Mouse (Mus musculus): ENCODE results near the gene Crebl2. TPM values are rescaled to one million over a fixed set of nuclear protein-coding genes. Genes with fewer than 3 reads are reported as not detected.

The Crebl2 gene
- total RNA-seq, 2 experiments from 2014 or later = 11.5 to 12.1 TPM

DNA sequence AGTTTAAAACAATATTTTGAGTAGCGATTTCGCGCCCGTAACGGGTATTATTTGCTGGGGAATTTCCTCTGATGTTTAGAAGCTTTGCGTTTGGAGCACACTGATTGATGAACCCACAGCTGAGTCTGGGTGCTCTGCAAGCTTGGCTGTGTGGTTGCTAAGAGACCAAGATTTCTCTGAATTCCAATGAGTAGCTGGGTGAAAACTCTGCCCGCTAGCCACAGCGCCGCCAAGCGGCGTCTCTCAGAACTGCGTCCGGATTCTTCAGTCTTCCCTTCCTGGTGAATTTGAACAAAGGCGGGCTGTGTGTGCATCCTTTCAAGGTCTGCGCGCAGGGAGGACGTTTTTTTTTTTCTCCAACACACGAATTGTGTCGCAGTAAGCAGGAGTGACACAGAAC, 33.2 kb downstream of the Crebl2 start:
- DNase-seq (ENCODE audit: low spot score) = peak; percentile 67
- intact Hi-C loops (cut with DNase I) = loop anchor here (1.0 kb wide), 1 partner anchor 204 kb away; no protein-coding TSS in a partner anchor

DNA sequence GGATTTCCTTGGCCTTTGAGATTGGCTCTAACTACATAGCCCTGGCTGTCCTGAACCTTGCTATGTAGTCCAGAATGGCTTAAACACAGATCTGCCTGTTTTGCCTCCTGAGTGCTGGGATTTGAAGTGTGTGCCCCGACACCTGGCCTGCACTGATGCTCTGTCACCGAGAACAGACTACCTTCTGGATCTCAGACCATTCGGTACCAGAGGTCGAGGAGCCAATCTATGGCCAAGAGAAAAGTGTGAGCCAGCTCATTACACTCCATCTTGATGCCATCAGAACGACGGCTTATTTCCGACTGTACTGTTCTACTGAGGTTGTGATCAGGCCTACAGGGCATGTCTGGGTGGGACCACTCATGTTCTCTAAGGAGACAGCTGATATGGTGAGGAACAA, 36.2 kb downstream of the Crebl2 start:
- intact Hi-C loops (cut with DNase I) = no loop called here
- no peak for DNase-seq (ENCODE audit: low spot score)

DNA sequence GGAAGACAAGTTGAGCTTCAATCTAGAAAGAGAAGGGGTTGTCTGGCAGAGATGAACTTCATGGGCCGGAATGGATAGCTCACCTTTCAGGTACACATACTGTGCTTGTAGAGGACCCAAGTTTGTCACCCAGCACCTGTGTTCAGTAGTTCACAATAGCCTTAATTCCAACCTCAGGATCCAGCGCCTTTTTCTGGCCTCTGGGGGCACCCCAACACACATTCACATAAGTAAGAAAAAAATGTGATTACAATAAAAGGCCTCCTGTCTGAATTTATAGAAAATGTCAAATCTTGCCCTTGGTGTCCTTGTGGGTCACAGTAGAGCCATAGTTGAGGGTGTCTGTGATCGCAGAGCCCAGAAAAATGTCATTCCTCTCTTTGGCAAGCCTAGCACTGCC, 37.4 kb downstream of the Crebl2 start:
- intact Hi-C loops (cut with DNase I) = no loop called here
- DNase-seq (ENCODE audit: low spot score) = no peak

DNA sequence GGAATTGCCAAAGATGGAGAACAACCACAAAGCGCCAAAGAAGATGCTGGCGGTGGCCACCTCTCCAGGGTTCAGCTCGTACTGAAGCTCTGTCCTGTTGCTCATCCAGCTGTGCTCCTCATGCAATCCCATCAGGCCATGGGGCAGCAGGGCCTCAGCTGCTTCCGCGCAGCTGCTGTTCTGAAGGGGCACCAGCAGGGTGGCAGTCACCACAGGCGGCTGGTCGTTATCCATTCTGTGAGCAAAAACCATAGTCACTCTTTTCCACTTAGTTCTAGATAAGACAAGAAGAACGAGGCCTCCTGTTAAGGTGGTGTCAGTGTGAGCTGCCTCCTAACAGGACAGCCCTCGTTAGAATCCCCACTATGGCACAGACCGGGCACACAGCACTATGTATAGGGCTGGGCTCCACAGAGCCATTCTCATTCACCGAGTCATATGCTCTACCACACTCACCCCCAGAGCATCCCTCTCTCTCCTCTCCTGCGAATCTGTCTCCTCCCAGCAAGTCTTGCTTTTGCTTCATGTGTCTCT, 40.3 kb downstream of the Crebl2 start:
- no peak for DNase-seq (ENCODE audit: low spot score)
- intact Hi-C loops (cut with DNase I) = no loop called here

DNA sequence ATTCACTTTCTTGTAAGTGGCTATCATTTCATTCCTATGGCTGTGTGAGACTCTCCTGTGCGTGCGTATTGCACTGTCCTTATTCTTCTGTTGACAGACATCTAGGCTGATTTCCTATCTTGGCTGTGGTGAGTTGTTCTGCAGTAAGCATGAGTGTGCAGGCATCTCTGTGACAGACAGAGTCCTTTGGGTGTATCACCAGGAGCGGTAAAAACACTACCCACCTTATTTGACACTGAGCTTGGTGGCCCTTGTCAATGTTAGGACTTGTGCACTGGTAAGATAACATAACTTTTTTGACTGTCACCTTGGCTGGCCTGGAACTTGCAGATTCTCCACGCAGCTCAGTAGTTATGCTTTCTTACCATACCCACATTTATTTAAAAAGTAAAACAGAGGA, 40.9 kb downstream of the Crebl2 start:
- intact Hi-C loops (cut with DNase I) = no loop called here
- no peak for DNase-seq (ENCODE audit: low spot score)

DNA sequence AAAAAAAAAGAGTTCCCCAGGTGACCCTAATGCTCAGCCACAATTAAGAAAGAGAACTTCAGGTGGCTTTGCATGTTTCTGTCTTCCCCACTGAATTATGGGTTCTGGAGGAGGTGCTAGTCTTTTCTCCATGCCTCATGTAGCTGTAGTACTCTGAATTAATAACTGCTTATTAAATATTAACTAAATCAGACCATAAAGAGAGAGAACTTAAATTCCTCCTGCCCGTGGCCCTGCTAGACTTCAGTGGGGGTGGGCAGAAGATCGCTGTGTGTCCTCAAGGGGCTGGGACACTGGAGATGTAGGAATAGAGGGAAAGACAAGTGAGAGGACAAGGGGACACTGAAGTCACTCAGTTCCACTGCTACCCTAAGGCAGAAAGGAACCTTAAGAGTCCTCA, 42.3 kb downstream of the Crebl2 start:
- DNase-seq (ENCODE audit: low spot score) = no peak
- intact Hi-C loops (cut with DNase I) = loop anchor here (2.0 kb wide), 1 partner anchor 75 kb away; no protein-coding TSS in a partner anchor

DNA sequence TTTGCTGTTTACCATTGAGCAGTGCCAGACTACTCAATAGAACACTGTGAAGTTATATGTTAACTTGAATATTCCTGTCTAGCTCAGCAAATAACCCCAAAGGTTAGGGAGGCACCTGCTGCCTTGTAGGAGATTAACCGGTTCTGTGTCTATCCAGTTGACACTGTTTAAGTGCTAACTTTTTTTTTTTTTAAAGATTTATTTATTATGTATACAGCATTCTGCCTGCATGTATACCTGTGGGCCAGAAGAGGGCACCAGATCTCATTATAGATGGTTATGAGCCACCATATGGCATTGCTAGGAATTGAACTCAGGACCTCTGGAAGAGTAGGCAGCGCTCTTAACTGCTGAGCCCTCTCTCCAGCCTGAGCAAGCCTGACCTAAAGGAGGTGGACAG, 43.1 kb downstream of the Crebl2 start:
- intact Hi-C loops (cut with DNase I) = loop anchor here (2.0 kb wide), 1 partner anchor 74 kb away; no protein-coding TSS in a partner anchor
- DNase-seq (ENCODE audit: low spot score) = no peak

DNA sequence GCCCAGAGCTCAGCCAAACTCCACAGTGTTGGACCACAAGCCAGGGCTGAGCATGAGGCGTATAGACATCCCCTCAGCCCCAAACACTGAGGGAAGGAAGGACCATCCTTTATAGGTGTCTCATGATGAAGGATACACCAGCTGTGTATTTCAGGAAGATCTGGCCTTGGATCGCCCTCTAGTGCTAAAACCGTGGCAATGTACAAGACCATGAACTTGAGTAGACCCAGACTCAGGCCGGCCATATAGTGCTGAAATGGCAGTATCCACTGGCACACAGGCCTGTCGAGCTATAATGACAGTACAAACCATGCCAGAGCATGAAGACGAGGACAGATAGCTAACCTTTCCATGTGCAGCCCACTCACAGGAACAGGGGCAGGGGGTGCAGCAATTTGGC, 46.8 kb downstream of the Crebl2 start:
- intact Hi-C loops (cut with DNase I) = no loop called here
- DNase-seq (ENCODE audit: low spot score) = no peak

DNA sequence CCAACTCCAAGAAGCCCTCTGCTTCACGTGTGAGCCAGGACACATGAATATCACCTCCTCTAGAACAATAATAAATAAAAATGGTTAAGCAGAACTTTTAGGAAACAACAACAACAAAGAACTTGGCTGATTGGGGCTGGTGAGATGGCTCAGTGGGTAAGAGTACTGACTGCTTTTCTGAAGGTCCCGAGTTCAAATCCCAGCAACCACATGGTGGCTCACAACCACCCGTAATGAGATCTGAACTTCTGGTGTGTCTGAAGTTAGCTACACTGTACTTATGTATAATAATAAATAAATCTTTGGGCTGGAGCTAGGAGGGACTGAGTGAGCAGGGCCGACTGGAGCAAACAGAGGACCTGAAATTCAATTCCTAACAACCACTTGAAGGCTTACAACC, 47.3 kb downstream of the Crebl2 start:
- intact Hi-C loops (cut with DNase I) = no loop called here
- DNase-seq (ENCODE audit: low spot score) = no peak

DNA sequence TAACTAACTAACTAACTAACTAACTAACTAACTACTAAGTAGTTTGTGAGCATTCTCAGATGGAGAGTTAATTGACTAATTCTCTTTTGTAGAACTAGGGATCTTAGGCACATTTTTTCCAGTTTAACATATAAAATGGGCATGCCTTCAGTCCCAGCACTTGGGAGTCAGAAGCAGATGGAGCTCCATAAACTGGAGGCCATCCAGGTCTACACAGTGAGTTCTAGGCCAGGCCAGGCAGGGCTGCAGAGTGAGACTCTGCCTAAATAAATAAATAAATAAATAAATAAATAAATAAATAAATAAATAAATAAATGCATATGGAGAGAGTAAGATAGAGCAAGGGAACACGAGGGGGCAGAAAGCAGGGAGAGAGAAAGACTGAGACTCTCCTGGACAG, 47.9 kb downstream of the Crebl2 start:
- DNase-seq (ENCODE audit: low spot score) = no peak
- intact Hi-C loops (cut with DNase I) = no loop called here

DNA sequence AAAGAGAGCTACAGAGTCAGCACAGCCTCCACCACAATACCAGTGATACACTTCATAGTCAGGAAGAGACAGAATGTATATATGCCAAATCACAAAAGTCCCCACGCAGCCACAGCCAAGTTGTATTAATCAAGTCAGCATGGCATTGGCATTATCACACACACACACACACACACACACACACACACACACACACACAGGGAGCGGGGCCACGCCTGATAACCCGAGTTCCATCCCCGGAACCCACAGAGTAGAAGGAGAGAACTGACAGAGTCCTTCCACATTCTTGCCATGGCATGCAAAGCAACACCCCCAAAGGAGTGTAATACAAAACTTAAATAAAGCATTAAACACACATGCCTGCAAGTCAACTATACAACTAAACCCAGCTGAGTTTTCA, 49.6 kb downstream of the Crebl2 start:
- no peak for DNase-seq (ENCODE audit: low spot score)
- intact Hi-C loops (cut with DNase I) = no loop called here

DNA sequence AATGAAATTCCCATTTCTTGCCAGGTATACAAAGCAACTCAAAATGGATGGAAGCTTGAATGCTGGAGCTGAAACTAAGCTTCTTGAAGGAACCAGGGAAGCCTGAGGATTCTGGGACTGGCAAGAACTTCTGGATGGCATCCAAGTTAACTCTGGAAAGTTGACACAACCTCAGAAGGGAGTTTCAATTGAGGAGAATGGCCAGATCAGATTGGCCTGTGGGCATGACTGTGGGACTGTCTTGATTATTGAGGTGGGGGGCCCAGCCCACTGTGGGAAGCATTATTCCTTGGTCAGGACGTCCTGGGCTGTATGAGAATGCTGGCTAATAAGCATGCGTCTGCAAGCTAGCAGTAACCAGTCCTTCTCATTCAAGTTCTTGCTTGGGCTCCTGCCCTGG, 50.1 kb downstream of the Crebl2 start:
- intact Hi-C loops (cut with DNase I) = no loop called here
- DNase-seq (ENCODE audit: low spot score) = no peak

DNA sequence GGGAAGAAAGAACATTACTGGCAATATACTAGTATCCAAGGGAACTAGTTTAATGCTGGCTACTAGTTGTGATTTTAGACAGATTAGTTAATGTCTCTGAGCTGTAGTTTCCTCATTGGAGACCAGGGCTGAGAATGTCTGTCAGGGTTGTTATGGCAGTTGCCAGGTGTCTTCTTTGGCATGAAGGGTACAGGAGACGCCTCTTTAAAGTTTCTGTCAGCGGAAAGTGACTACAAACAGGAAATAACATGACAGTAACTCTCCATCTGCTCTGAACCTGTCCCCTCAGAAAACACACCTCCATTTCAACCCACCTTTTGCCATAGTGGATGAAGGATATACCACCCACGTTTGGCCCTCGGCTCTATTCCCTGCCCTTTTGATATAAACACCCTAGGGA, 53.7 kb downstream of the Crebl2 start:
- no peak for DNase-seq (ENCODE audit: low spot score)
- intact Hi-C loops (cut with DNase I) = no loop called here

DNA sequence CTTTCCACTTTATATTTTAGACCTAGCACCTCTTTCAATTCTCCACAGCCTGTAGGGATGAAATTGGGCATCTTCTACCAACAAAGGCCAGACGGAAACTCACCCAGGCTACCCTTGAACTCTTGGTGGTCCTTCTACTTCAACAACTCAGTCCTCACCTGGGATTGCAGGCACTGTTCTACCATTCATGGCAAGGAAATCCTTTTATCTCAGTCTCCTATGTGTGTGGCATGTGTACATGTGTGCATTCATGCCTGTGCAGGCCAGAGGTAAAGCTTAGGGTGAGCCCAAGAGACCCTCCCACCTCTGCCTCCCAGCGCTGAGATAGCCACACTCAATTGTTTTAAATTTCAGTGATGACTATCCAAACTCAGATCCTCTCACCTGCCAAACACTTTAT, 55.6 kb downstream of the Crebl2 start:
- intact Hi-C loops (cut with DNase I) = no loop called here
- no peak for DNase-seq (ENCODE audit: low spot score)

DNA sequence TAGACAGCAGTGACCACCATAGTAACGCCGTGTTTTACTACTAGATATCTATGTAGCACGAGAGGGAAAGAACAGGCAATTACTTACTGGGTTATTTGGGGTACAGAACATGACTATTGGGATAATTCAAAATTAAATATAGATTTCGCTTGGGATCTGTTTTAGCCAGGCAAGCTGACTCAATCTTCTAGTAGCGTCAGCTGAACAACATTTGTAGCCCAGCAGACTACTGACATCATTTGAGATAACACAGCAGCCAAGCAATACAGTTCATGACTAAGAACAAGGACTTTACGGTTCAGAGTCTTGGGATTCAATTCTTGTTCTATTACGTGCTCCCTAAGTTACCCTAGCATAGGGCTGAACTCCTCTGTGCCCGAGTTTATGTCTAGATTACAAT, 56.5 kb downstream of the Crebl2 start:
- intact Hi-C loops (cut with DNase I) = no loop called here
- DNase-seq (ENCODE audit: low spot score) = no peak

DNA sequence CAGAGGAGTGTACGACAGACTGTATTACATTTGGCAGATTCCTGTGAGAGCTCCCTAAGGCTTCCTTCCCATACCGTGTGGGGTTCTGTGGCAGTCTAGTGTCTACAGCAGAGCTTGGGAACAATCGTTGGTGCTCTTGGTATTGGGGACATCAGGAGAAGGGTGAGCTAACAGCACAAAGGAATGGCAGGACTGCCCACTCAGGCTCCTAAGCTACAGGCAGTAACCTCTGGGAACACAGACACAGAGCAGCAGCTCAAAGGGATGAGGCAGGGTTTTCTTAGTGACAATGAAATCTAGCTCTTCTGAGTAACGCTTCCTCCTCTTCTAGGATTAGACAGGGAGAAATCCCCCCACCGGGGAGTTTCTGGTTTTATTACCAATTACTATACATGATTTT, 57.1 kb downstream of the Crebl2 start:
- intact Hi-C loops (cut with DNase I) = no loop called here
- DNase-seq (ENCODE audit: low spot score) = no peak

DNA sequence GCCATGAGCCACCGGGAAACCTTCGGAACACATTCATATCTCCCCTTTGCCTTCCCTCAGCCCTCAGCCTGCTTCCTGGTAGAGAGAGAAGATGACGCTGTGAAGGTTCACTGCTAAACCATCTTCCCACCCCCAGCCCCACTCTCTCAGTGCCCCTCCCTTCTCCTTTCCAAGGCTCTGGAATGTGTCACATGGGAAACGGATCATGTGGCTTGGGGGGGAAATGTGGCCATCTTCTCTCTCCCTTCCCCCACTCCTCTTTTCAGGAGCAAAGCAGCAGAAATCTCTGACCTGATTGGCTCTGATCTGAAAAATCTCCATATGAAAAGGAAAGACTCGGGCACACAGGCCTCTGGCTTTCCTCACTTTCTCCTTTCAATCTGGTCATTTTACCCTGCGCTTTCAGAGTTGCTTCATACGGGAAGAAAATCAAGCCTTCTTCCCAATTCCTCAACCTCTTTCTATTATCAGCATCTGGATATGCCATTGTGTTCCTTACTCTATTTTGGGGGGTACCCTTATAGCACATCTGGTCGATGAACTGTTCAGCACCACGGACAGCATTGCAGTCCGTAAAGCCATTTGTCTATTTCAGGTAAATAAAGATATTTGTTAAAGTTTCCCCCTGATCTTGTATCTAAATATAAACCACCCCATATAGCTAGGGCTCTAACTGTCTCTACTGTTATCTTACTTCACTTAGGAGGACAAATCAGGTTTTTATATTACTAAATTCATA, 57.9 kb downstream of the Crebl2 start:
- intact Hi-C loops (cut with DNase I) = no loop called here
- DNase-seq (ENCODE audit: low spot score) = no peak

DNA sequence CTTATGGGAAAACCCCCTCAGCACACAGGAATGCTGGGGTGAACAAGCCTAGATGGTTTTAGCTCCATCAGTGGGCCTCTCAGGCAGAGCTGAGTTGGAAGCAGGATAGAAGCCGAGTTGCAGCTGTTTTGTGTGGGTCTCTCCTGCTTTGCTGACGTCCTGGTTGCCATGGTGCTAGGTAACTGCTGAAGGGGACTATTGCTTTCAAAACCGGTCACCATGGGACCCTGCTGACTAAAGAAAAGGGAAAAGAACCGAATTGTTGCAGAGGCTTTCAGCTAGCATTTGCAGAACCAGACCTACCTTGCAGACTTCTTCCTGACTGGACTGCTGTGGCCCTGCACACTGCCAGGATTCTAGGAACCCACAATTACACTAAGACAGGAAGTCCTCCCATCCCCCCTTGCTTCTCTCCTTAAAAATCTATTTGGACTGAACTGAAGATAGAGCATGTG, 58.6 kb downstream of the Crebl2 start:
- intact Hi-C loops (cut with DNase I) = no loop called here

DNA sequence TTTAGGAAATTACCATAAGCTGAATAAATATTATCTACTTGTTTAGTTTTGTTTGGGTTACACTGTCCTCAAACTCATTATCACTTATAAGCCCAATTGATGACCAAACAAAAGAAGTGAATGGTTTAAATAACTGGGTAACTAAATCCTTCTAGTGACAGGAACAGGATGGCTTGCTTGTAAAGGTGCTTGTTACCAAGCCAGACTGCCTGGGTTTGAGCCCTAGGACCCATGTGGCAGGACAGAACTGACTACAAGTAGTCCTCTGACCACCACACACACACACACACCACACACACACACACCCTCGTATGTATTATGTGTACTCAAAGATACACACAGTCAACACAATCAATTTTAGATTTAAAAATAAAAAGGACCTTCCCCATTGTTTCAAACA, 59.8 kb downstream of the Crebl2 start:
- no peak for DNase-seq (ENCODE audit: low spot score)
- intact Hi-C loops (cut with DNase I) = no loop called here

More for the DNA sequence above, 58.6 kb downstream of the Crebl2 start:
- DNase-seq (ENCODE audit: low spot score) = no peak

DNA sequence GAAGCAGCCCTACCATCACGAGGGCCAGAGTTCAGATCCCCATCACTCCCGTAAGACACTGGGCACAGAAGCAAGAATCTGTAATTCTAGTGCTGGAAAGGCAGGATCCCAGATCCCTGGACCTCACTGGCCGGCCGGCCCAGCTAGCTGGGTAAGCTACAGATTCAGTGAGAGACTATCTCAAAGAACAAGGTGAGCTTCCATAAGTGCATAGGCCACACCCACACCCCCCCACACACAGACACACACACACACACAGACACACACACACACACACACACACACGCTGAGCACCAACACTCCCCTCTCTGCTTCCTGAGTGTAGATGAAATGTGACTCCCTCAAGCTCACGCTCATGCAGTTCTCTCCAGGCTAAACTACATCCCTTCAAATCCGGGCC, 60.5 kb downstream of the Crebl2 start:
- intact Hi-C loops (cut with DNase I) = no loop called here
- DNase-seq (ENCODE audit: low spot score) = no peak

DNA sequence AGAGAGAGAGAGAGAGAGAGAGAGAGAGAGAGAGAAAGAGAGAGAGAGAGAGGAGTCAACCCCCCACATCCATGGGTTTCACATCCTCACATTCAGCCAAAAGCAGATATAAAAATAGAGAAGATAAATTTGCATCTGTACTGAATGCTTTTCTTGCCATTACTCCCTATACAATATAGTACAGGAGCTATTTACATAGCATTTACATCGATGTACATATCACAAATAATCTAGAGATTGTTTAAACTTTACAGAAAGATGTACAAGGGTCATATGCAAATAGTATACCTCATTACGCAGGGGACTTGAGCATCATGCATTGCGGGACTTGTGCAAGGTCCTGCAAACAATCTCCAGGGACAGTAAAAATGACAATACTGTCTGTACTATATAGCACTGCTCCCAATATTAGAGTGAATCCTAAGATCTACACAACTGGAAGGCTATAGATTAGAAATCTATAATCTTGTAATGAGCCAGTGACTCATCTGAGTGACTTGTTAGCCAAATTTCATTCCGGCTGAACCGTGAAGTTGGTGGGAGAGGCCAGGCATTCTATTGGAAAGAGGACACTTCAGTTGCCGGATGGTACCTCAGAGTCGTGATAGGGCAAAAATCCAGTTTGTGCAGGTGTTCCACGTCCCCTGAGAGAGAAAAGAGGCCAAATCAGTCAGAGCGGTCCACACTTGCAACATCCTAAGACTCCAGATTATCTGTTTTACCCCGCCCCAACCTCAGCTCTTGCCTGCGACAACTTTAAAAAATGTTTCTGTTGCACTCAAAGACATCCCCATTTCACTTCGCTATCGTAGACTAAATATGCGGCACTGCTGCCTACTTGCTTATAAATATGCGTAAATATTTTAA, 66.8 kb downstream of the Crebl2 start:
- no peak for DNase-seq (ENCODE audit: low spot score)
- intact Hi-C loops (cut with DNase I) = loop anchor here (5.0 kb wide), 1 partner anchor 50 kb away; no protein-coding TSS in a partner anchor
